Mouse (Mus musculus) CH12.LX (cell line): ENCODE data around the gene Pld1. TPM values are rescaled to one million over a fixed set of nuclear protein-coding genes. Genes with fewer than 3 reads are reported as not detected.

ENCODE experiments used
- DNase-seq: peaks from one replicate; pipeline ENCODE4 v3.0.0-alpha.2; 2013; ENCODE audit errors: extremely low read depth
- H3K27ac ChIP-seq: 2 replicates; pipeline ENCODE4 v1.5.1; 2012; ENCODE audit warnings: low read depth, mild to moderate bottlenecking, control low read depth, moderate library complexity; ENCODE audit not compliant: insufficient read depth
- H3K27me3 ChIP-seq: replicated peaks from 2 replicates; pipeline ENCODE3; 2012; ENCODE audit warnings: inconsistent platforms
- H3K36me3 ChIP-seq, 2 experiments: replicated peaks in 1 of 2; 2 replicates each; pipeline versions ENCODE3 to v1.6.1; 2012; ENCODE audit warnings: inconsistent platforms in 1 of 2, low read length in 1 of 2, mild to moderate bottlenecking in 1 of 2, mixed read lengths in 1 of 2, moderate library complexity in 1 of 2; ENCODE audit not compliant: control insufficient read depth in 1 of 2, insufficient read depth in 1 of 2
- H3K4me1 ChIP-seq, 2 experiments: 2 replicates each; pipeline ENCODE4 v1.6.1; 2012; ENCODE audit warnings: inconsistent platforms in 1 of 2, moderate library complexity in 1 of 2; ENCODE audit not compliant: insufficient read depth in 2 of 2, control insufficient read depth in 1 of 2
- H3K4me2 ChIP-seq: 2 replicates; pipeline ENCODE4 v1.6.1; 2012; ENCODE audit warnings: low read depth, mild to moderate bottlenecking, control low read depth; ENCODE audit not compliant: poor library complexity, insufficient read depth, severe bottlenecking
- H3K4me3 ChIP-seq, 3 experiments: fragments of 150-350 bp in 1 of 3; sonication (generic) in 1 of 3; replicated peaks in 1 of 3; 2 replicates each; pipeline versions ENCODE3 to v1.5.1; 2011 to 2012; ENCODE audit warnings: low read depth in 2 of 3, low read length in 2 of 3, mild to moderate bottlenecking in 2 of 3, moderate library complexity in 2 of 3, control low read depth in 1 of 3, improper control_type of control experiment in 1 of 3, inconsistent platforms in 1 of 3, mixed read lengths in 1 of 3; ENCODE audit not compliant: poor library complexity in 1 of 3
- H3K79me2 ChIP-seq: replicated peaks from 2 replicates; pipeline ENCODE4 v1.6.1; 2012; ENCODE audit warnings: mild to moderate bottlenecking, moderate library complexity; ENCODE audit not compliant: control insufficient read depth, poor library complexity, insufficient read depth, severe bottlenecking; ENCODE audit errors: extremely low read depth
- H3K9ac ChIP-seq: 2 replicates; pipeline ENCODE4 v1.6.1; 2012; ENCODE audit warnings: low read depth, mild to moderate bottlenecking, control low read depth, moderate library complexity; ENCODE audit not compliant: insufficient read depth
- H3K9me3 ChIP-seq: replicated peaks from 2 replicates; pipeline ENCODE3; 2012; ENCODE audit warnings: low read length, inconsistent platforms, mixed read lengths
- BHLHE40 ChIP-seq: IDR thresholded peaks from 2 replicates; pipeline ENCODE4 v1.6.1; 2011; ENCODE audit warnings: mild to moderate bottlenecking, low read depth, low read length, improper control_type of control experiment
- CHD1 ChIP-seq: IDR thresholded peaks from 2 replicates; pipeline ENCODE4 v1.6.1; 2012; ENCODE audit warnings: low read depth, low read length, improper control_type of control experiment, inconsistent platforms
- CHD2 ChIP-seq: IDR thresholded peaks from 2 replicates; pipeline ENCODE4 v1.6.1; 2011; ENCODE audit warnings: low read length, improper control_type of control experiment
- CTCF ChIP-seq, 2 experiments: IDR thresholded peaks in 1 of 2; conservative IDR thresholded peaks in 1 of 2; 2 replicates each; pipeline ENCODE4 v1.5.1; 2011 to 2012; ENCODE audit warnings: low read depth in 2 of 2, low read length in 2 of 2, improper control_type of control experiment in 1 of 2, inconsistent platforms in 1 of 2, mild to moderate bottlenecking in 1 of 2, moderate library complexity in 1 of 2
- ELF1 ChIP-seq: IDR thresholded peaks from 2 replicates; pipeline ENCODE4 v1.6.1; 2014; ENCODE audit warnings: low read depth, mild to moderate bottlenecking, inconsistent platforms, low read length, improper control_type of control experiment
- EP300 ChIP-seq: IDR thresholded peaks from 2 replicates; pipeline ENCODE4 v1.6.1; 2011; ENCODE audit warnings: low read length, improper control_type of control experiment
- ETS1 ChIP-seq: conservative IDR thresholded peaks from 2 replicates; pipeline ENCODE4 v1.6.1; 2012; ENCODE audit warnings: low read depth, mild to moderate bottlenecking, inconsistent platforms, low read length, improper control_type of control experiment, moderate library complexity
- GABPA ChIP-seq: IDR thresholded peaks from 2 replicates; pipeline ENCODE4 v1.6.1; 2012; ENCODE audit warnings: low read depth, low read length, improper control_type of control experiment, inconsistent platforms; ENCODE audit not compliant: insufficient replicate concordance
- HCFC1 ChIP-seq: IDR thresholded peaks from 2 replicates; pipeline ENCODE4 v1.6.1; 2012; ENCODE audit warnings: low read depth, mild to moderate bottlenecking, inconsistent platforms, low read length, improper control_type of control experiment
- IRF4 ChIP-seq: IDR thresholded peaks from 2 replicates; pipeline ENCODE4 v1.6.1; 2014; ENCODE audit warnings: low read depth, mild to moderate bottlenecking, inconsistent platforms, low read length, improper control_type of control experiment
- JUND ChIP-seq: conservative IDR thresholded peaks from 2 replicates; pipeline ENCODE4 v1.6.1; 2011; ENCODE audit warnings: low read depth, low read length, improper control_type of control experiment
- KAT2A ChIP-seq: IDR thresholded peaks from 2 replicates; pipeline ENCODE4 v1.6.1; 2012; ENCODE audit warnings: low read length, improper control_type of control experiment, inconsistent platforms; ENCODE audit not compliant: insufficient replicate concordance
- MEF2A ChIP-seq: IDR thresholded peaks from 2 replicates; pipeline ENCODE4 v1.6.1; 2014; ENCODE audit warnings: low read depth, mild to moderate bottlenecking, inconsistent platforms, low read length, improper control_type of control experiment, borderline replicate concordance
- MXI1 ChIP-seq: IDR thresholded peaks from 2 replicates; pipeline ENCODE4 v1.6.1; 2011; ENCODE audit warnings: mild to moderate bottlenecking, low read depth, low read length, improper control_type of control experiment
- NRF1 ChIP-seq: IDR thresholded peaks from 2 replicates; pipeline ENCODE4 v1.6.1; 2014; ENCODE audit warnings: low read depth, mild to moderate bottlenecking, inconsistent platforms, low read length, improper control_type of control experiment, moderate library complexity
- RCOR1 ChIP-seq: conservative IDR thresholded peaks from 2 replicates; pipeline ENCODE4 v1.6.1; 2012; ENCODE audit warnings: low read depth, mild to moderate bottlenecking, inconsistent platforms, low read length, improper control_type of control experiment
- TCF12 ChIP-seq: IDR thresholded peaks from 2 replicates; pipeline ENCODE4 v1.6.1; 2014; ENCODE audit warnings: low read depth, mild to moderate bottlenecking, inconsistent platforms, low read length, improper control_type of control experiment
- UBTF ChIP-seq: IDR thresholded peaks from 2 replicates; pipeline ENCODE4 v1.6.1; 2012; ENCODE audit warnings: low read depth, mild to moderate bottlenecking, inconsistent platforms, low read length, improper control_type of control experiment, moderate library complexity
- USF2 ChIP-seq: conservative IDR thresholded peaks from 2 replicates; pipeline ENCODE4 v1.6.1; 2011; ENCODE audit warnings: low read depth, low read length, improper control_type of control experiment
- ZC3H11A ChIP-seq: IDR thresholded peaks from 2 replicates; pipeline ENCODE4 v1.6.1; 2012; ENCODE audit warnings: low read depth, mild to moderate bottlenecking, inconsistent platforms, low read length, improper control_type of control experiment
- ZMIZ1 ChIP-seq: IDR thresholded peaks from 2 replicates; pipeline ENCODE4 v1.6.1; 2012; ENCODE audit warnings: low read depth, mild to moderate bottlenecking, inconsistent platforms, low read length, improper control_type of control experiment
- dilution Hi-C: fragments of 300-500 bp; cut with MboI; formaldehyde crosslinking; loops from 2 replicates; pipeline ENCODE4 v1.14.3; 2020; ENCODE audit warnings: low sequenced_read_pairs; ENCODE audit not compliant: extremely low pct_unique_long_range_greater_than_20kb, extremely low pct_ligation_motif_present
- in situ Hi-C: fragments of 300-500 bp; cut with MboI; formaldehyde crosslinking; loops from 3 replicates; pipeline ENCODE4 v1.14.3; 2019; ENCODE audit warnings: low sequenced_read_pairs, low pct_ligation_motif_present, low pct_unique_long_range_greater_than_20kb, mixed read lengths
- polyA plus RNA-seq: library from polyadenylated mRNA; unstranded; fragments of >175 nt; gene quantifications from 2 replicates; pipeline ENCODE4 v1.2.1, GENCODE M21; 2012; ENCODE audit warnings: low read depth; ENCODE audit not compliant: insufficient read length
- total RNA-seq, 2 experiments: library from RNA; depleted of rRNA; stranded (reverse); fragments of 300-350 nt in 1 of 2; fragments of >200 nt in 1 of 2; gene quantifications; 2 replicates each; pipeline ENCODE4 v1.2.3; 2012 to 2014

Pld1 gene
- total and polyA plus RNA-seq, 3 experiments: not detected

GRCm38 (mm10) chr3:28007684-28008083 lies 69.2 kb downstream of the Pld1 start:
- in situ Hi-C loops (no loop called here), dilution Hi-C loops (no loop called here)
- no peak for TF ChIP-seq MEF2A
- no peak for TF ChIP-seq ELF1
- no peak for TF ChIP-seq ETS1
- no peak for TF ChIP-seq CHD1
- TF ChIP-seq BHLHE40: no peak
- TF ChIP-seq MXI1: no peak
- no peak for TF ChIP-seq EP300
- no peak for TF ChIP-seq CTCF (conservative IDR thresholded peaks at IDR 0.05 in 1 of 2, IDR thresholded peaks at IDR 0.05 in 1 of 2; ENCODE audit: low read depth in 2 of 2, low read length in 2 of 2)
- no peak for TF ChIP-seq JUND
- no peak for TF ChIP-seq NRF1
- no peak for TF ChIP-seq ZMIZ1
- TF ChIP-seq KAT2A: no peak
- TF ChIP-seq IRF4: no peak
- no peak for TF ChIP-seq GABPA
- TF ChIP-seq TCF12: no peak
- no peak for TF ChIP-seq ZC3H11A
- no peak for TF ChIP-seq RCOR1
- no peak for TF ChIP-seq HCFC1
- no peak for TF ChIP-seq USF2
- Histone ChIP-seq H3K4me2 (no peak overlapping the region), H3K27ac (no peak overlapping the region), H3K4me1 (no peaks in the 10 kb centered on the region), H3K9ac (no peak overlapping the region), H3K36me3 (no peaks in the 10 kb centered on the region), H3K27me3 (no peaks in the 10 kb centered on the region), H3K4me3 (no peak overlapping the region), H3K9me3 (peaks cover 59% of the 10 kb centered on the region), H3K79me2 (no peaks in the 10 kb centered on the region)
- no peak for DNase-seq

GRCm38 (mm10) chr3:28008369-28008768 lies 69.9 kb downstream of the Pld1 start:
- peaks cover 58% of the 10 kb centered on the region for H3K9me3 ChIP-seq
- H3K79me2 ChIP-seq: no peaks in the 10 kb centered on the region
- no peak overlapping the region for H3K9ac ChIP-seq
- H3K4me3 ChIP-seq: no peak overlapping the region
- no peak for TF ChIP-seq UBTF
- TF ChIP-seq CHD2: no peak
- H3K4me1 ChIP-seq: no peaks in the 10 kb centered on the region
- no peak overlapping the region for H3K27ac ChIP-seq
- no peaks in the 10 kb centered on the region for H3K27me3 ChIP-seq
- H3K36me3 ChIP-seq: no peaks in the 10 kb centered on the region
- in situ Hi-C loops (no loop called here), dilution Hi-C loops (no loop called here)
- no peak overlapping the region for H3K4me2 ChIP-seq
- no peak for DNase-seq
